Mouse (Mus musculus) forelimb bud, embryonic 11.5 days (tissue): ENCODE data around the gene Lancl3.

ENCODE experiments used
- DNase-seq: peaks from one replicate; pipeline ENCODE4 v3.0.0-alpha.2; 2012; ENCODE audit warnings: low read depth, low spot score

The Lancl3 gene

DNA sequence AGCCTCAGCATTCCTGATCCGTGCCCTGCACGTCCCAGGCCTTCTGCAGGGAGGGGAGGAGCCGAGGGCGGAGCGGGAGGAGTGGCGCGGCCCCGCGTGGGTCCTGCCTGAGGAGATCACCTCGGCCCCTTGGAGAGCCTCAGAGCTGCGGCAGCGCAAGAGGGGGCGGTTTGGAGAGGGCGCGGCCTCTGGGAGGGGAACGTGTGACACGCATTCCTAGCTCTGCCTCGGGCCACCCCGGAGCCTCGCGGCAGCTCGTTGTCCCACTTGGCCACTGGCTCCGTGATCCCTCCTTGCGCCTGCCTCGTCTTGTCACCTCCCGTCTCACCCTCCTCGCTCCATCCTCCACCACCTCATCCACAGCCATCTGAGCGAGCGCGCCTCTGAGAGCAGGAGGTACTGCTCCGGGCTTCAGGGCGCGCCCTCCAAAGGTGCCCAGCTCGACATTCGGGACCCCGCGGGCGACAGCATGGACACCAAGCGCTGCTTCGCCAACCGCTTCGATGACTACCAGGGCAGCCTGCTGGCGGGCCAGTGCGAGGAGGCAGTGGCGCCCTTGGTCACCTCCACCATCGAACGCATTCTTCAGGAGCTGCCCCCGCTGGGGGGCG lies at the start of gene Lancl3:
Gene Lancl3 (plus strand): TSS at position 142 of the 611 bp plus-strand sequence.
- DNase-seq = peak; percentile 10

DNA sequence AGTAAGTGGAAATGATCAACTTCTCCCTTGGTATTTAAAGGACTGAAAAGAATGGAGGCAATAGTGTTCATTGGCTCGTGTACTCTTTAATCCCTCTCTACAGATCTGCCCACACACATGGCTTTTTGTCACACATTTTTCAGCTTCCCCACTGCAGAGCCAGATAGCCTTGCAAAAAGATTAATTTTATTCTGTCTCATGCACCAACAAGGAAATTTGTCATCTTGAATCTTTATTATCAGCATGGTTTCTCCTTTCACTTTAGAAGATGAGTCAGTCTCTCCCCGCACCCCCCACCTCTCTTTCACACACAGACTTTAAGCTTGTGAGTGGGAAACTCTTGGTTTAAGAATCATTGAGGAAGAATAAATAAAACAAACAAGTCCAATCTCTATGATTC lies 20.7 kb upstream of the Lancl3 start:
- DNase-seq = no peak

DNA sequence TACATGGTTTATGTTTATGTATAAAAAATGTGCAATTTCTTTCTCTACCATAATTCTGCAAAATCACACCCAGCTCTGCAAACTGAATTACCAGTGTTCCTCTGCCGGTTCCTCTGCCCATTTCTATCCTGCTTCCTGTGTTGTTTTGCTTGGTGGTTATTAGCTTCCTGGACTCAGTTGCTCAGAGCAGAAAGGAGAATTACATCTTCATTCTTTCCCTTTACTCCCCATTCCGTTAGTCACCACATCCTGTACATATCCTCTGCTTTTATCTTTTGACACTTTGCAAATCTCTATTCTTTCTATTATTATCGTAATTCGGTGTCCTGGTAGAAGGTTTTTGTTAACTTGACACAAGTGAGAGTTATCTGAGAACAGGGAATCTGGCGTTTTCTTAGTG lies 18.1 kb upstream of the Lancl3 start:
- no peak for DNase-seq

DNA sequence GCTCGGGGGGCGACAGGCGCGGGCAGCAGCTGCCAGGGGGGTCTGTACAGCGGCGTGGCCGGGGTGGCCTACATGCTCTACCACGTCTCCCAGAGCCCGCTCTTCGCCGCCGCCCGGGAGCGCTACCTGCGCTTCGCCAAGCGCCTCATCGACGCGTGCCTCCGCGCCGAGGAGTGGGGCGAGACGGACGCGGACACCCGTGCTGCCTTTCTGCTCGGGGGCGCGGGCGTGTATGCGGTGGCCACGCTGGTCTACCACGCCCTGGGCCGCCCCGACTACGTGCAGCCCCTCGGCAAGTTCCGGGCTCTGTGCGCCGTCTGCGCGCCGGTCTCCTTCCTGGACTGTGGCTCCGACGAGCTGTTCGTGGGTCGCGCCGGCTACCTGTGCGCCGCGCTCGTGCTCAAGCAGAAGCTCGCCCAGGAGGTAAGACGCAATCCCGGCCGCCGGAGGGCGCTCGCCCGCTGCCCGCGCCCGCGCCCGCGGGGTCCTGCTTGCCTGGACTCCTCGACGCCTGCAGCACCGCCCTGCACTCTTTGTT lies 747 bp downstream of the Lancl3 start:
- DNase-seq = peak; percentile 20

DNA sequence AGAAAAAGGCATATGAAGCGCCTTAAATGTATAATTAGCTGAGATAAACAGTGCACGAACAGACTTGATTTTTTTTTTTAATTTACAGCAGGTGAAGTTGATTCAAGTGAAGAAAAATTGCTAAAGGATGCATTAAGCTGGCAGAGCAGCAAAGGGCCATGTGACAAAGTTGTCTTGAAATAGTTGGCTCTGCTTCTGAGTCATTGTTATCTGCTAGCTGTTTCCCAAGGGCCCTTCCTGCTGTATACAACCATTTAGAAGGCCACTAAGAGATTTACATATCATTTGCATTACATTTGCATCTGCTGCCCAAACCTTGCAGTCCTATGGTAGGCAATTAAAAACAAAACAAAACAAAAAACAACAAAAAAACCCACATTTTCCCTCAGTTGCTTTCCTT lies 2.3 kb downstream of the Lancl3 start:
- DNase-seq = no peak

DNA sequence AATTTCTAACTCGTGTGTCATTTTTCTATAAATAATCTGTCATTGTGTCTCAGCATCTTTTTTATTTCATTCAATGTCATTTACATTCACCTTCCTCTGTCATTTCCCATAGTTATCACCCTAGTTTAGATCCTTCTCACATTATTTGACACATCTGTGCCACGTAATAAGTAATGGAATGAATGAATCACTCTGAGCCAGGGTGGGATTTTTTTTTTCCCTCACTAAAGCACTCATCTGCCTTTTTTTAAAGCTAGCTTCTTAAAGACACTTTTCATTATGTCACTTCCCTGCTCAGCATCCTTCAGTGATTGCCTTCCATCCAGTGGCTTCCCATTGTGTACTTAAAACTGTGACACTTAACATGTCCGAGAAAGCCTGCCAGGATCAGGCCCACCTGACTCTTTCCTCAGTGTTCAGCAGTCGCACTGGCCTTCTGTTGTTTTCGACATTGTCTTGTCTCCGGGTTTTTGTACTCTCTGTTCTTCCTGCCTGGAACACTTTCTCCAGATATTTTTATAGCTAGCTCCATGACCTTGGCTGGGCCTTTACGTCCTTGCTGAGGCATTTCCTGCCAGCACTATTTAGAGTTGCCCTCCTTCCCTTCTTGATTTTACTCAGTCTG lies 3.2 kb downstream of the Lancl3 start:
- no peak for DNase-seq

DNA sequence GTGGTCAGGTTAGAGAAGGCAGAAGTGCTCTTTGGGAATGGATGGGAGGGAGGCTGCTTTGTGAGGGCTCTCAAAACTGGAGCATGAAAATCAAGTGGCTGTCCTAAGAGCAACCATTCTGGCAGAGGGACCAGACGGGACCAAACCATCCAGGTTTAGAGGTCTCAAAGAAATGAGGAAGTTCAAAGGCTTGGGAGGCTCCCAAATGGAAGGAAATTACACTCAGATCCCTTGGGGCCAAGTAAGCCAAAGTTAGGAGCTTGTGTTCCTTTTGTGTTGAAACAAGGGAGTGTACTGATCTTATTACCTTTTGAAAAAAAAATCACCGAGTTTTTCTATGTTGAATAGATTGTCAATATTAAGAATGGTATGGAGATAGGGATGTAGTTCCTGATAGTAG lies 5.4 kb downstream of the Lancl3 start:
- DNase-seq = no peak

DNA sequence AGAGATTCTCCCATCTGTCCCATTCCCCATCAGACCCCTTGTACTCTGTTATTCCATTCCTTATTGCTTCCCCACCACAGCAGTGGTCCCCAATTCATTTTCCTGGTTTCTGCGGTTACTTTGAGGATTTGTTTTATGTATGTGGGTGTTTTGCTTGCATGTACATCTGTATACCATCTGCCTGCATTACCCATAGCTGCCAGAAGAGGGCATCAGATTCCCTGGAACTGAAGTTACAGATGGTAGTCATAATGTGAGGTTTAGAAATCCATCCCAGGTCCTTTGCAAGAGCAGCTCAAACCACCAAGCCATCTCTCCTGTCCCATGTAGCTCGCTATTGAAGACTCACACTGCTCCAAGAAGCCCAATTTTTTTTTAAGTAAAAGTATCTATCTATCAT lies 16.5 kb downstream of the Lancl3 start:
- DNase-seq = no peak

DNA sequence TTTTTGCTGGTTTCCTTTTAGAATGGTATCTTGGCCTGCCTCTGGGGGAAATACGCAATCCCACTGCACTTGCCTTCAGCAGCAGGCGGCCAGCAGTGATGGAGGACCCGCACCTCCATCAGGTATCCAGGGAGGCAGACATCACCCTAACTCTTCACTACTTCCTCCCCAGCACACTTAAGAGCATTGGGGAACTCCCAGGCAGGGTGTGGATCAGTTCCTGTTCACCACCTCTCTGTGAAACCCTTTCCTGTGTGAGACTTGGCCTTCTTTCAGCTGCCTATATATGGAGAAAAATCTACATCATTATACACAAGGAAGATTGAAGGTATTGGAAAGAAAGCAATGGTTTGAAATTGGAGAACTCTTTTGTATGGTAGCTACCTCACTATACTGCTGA lies 19.9 kb downstream of the Lancl3 start:
- no peak for DNase-seq

DNA sequence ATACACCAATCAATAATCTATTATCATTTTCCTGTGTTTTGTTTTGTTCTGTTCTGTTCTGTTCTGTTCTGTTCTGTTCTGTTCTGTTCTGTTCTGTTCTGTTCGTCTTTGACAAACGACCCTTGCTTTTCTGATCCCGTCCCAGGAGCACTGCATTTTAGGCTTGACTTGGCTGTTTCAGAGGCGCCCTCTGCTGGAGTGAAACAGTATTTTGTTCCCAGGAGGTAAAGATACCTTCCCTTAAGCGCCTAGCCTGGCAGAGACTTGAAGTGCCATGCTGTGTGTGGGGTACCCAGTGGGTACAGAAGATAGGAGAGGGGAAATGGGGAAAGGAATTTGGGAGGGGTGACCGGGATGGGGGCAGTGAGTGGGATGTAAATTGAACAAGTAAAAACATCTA lies 21.5 kb downstream of the Lancl3 start:
- peak; percentile 30 for DNase-seq

DNA sequence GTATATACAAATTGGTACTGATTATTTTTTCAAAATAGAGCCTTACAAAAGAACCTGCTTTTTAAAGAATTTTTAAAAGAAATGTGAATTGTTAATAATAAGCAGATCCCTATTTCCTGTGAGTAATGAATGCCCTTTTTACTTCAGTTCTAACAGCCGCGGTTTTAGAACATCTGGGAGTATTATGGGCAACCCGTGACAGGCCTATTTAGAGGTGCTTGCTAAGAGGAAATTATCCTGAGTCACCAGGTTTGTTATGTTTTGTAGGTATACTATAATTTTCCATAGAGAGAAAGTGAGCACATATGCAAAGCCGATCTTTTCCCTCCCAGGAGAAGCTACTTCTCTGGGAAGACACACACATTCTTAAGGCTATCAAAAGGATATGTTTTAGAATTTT lies 22.0 kb downstream of the Lancl3 start:
- DNase-seq = no peak

DNA sequence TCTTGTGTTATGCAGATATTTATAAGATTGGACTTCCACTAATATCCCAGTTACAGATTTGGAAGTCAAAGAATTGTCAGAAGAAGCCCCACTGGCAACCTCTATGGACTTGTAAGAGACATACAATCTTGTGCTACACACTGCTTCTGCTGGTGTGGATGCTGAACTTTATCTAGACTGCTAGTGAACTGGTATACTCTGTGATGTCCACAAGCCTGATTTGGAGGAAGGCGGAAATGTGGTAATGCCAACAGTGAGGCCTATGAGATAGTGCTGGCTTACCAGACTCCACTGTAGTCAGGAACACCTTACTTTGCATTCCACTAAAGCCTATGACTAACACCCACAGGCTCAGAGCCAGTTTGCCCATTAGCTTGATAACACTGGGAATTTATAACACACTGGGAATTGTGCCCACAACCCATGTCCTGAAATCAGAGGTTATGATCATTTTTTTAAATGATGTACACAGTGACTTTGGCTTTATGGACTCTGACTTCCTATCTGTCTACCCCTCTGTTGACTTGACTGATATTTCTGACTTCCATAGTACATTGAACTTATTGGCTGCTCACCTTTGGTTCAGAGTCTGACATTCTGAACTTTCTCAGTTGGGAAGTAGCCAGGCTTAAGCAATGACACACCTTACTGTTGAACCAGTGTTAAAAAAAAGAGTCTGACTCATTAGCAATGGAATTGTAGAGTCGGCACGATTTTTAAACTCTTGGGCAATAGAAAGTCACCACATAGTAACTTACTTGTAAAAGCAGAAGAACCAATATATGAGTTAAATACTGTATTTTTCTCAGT lies 22.9 kb downstream of the Lancl3 start:
- DNase-seq = no peak

DNA sequence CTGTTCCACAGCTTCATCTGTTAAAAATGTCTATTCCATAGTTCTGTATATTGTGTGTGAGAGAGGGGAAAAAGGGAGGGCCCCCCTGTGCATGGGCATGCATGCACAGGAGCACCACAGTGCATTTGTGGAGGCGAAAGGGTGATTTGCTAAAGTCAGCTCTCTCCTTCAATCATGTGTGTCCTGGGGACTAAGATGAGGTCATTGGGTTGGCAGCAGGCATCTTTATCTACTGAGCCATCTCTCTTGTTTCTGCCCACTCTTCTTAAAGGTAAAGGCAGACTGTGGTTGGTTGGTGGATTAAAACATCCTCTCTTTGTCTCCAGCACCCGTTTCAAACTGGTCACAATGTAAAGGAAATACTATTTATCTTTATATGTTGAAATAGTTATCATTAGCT lies 27.4 kb downstream of the Lancl3 start:
- DNase-seq = no peak

DNA sequence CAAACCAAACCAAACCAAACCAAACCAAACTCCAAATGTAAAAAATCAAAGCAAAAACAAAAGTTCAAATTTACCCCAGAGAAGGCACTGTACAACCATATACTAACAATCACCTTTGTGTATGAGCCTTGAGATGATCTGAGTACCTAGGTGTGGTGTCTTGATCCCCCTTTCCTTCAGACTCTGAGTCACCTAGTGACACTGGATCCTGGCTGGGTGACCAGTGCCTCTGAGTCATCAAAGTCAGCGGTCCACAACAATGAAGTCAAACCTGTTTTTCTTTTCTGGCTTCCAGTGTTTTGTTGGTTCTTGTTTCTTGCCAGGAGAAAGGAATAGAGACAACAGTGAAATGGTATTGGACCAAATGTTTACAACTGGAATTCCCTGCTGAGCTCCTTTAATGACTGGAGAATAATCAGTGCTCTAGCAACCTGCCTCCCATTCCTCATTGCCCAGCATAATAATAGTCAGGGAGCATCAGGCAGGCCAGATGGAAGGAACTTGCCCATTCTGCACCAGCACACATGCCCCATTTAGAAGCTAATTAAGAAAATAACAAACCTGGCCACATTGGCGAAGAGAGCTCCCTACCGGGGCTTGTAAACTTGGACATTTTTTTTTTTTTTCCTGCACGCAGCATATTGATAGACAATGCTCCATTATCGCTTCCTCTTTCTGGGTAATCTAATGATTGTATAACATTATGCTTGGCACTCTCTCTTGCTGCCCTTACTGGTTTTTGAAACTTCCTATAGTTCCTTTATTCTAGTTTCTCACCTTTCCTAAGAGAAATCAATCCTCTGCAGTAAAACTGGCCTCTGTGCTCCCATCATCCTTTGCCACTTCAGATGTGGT lies 41.3 kb downstream of the Lancl3 start:
- DNase-seq = no peak

DNA sequence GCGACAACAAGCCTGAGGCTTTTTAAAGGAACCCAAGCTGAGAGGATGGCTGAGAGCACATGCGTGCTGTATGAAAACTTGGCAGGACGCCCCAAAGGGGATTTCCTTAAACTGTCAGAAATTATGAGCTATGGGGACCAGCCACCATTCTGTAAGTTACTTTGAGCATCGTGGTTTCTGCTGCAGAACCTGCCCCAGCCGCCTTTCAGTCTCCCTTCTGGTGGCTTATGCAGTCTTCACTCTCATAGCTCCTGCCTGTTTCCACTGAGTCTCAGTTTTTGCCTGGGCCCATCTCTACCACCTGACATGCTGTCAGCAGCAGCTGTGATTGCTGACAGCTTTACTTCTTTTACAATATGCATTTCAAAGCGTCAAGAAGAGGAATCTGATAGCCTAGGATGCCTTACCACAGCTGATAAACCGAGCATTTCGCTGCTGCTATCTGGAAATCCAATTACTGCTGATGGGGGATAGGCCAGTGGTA lies 43.7 kb downstream of the Lancl3 start:
- DNase-seq = no peak

DNA sequence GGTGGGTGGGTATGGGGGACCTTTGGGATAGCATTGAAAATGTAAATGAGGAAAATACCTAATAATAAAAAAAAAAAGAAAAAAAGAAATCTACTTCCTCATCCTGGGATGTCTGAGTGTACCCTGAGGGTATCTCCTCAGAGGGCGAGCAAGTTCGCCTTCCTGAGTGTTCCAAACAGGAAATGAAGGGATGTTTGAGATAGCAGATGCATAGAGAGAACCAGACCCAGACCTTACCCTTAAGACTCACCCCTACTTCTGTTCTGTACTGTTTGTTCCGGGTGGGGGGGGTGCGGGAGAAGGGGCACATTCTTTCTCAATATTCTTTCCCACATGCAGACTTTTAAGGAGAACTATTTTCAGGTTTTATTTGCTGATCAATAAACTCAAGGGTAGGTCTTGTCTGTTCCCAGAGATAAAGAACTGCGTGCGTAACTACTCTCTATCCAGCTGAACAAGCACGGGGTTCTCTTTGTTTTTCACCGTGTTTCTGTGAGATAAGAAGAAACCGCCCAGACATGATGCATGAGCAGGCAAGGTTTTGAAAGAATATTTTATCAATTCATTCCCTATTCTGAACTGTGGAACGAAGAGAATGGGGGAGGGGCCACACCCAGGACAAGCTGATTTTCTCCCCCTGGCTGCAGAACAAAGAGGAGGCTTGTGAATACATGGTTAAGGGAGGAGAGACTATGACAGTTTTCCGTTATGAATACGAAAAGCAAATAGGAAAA lies 45.1 kb downstream of the Lancl3 start:
- DNase-seq = no peak

DNA sequence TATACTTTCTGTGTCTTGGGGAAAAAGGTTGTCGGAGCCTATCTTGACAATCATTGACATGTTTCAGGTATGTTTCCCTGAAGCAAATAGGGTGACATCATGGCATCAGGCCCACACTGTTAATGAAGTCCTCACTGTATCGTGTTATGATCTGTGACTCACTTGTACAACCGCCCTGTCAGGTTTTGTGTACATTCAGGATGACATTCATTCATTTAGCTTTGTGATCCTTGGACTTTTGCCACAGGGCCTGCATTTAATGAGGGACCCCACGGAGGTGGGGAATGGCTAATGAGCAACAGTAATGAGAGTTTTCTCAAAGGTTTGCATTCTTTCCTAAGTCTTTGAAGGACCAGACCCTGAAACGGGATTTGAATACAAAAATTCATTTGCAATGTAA lies 49.2 kb downstream of the Lancl3 start:
- peak; percentile 26 for DNase-seq

DNA sequence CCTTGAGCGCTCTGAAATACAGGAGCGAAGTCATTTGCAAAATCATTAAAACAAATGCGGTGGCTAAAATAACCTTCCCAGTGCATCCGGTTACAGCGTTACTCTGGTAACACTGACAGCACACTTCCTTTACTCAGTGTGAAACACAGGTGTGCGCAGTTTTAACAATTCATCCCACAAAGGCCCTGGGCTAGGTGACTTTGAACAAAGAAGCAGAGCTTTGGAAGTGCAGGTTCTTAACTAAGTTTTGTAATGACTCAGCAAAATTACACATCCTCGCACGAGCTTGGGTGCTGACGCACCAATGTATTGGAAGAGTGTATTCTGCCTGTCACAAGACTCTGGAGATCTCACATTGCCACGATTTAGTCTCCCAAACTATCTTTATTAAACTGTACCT lies 54.3 kb downstream of the Lancl3 start:
- no peak for DNase-seq

DNA sequence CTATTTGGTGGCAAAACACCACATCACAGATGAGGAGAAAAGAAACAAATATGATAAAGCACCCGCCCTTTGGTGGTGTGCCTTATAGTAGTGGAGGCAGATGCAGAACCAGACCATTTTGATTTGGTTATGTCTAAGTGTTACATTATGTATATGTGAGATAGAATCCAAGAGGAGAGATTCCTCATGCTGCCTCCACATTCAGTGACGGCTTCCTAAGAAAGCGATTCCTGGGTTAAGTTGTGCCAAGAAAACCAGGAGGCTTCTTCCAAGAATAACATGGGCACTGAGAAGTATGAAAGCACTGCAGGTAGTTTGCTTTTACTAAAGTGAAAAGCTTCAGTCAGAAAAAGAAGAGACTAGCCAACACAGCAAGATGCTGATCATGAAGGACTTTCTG lies 55.2 kb downstream of the Lancl3 start:
- DNase-seq = no peak

DNA sequence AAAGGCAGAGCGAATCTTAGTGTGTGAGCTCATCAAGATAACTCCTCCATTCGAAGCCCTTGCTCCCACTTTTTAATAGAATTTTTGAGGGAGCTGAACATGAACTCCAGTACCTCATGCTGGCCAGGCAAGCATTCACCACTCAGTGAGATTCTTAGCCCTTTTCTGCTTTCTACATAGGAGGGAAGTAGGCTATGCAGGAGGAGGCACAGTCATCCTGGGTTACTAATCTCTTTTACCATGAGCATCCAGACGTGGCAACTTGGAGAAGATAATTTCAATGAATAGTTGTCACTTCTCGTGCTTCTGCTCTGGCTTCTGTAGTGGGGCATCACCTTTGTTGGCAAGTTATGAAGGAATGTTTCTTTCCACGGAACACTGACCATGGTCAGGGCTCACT lies 57.1 kb downstream of the Lancl3 start, which contains the start of gene Gm14862:
Gene Gm14862 (minus strand): TSS at position 134 of the 400 bp plus-strand sequence.
- DNase-seq = no peak

DNA sequence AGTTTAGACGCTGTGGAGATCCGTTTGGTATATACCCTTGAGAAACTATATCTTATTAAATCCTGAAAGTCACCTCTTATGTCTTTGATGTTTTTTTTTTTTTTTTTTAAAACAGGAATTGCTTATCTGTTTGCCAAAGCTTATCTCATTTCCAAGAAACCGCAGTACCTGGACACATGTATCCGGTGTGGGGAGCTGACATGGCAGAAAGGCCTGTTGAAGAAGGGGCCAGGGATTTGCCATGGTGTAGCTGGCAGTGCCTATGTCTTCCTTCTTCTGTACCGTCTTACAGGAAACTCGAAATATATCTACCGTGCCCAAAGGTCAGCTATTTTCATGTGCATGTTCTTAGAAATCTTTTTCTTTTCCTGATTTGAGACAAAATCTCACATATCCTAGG lies 58.1 kb downstream of the Lancl3 start:
- no peak for DNase-seq
